ENCODE assay signal across 8 mouse cellular contexts in genomic region chr9:58902869-58903585, GRCm38 (mm10).
A peak's percentile ranks its signal among the peaks of the same experiment; 100 is the strongest.
DNase-seq lines count a peak whose midpoint lies in the region; ATAC-seq and TF ChIP-seq lines count a peak whose summit lies in the region.

No protein-coding gene starts in this region.

- H3K4me3 ChIP-seq in midbrain, embryonic 10.5 days = no peak overlapping the region
- no peak overlapping the region for H3K4me3 ChIP-seq in midbrain, embryonic 13.5 days (replicated peaks)
- H3K4me3 ChIP-seq in midbrain, postnatal 0 days (ENCODE audit: low read depth, low read length) = no peak overlapping the region

- H3K9ac ChIP-seq in midbrain, embryonic 13.5 days (replicated peaks) = no peak overlapping the region
- H3K9ac ChIP-seq in midbrain, postnatal 0 days (replicated peaks; ENCODE audit: low read length, poor library complexity, severe bottlenecking) = no peak overlapping the region

- no peaks in the 10 kb centered on the region for H3K27me3 ChIP-seq in midbrain, embryonic 10.5 days (ENCODE audit: low read depth, poor library complexity, severe bottlenecking)
- H3K27me3 ChIP-seq in midbrain, embryonic 13.5 days = no peaks in the 10 kb centered on the region
- H3K27me3 ChIP-seq in midbrain, postnatal 0 days (ENCODE audit: insufficient read depth, low read length) = no peaks in the 10 kb centered on the region

- H3K27ac ChIP-seq in midbrain, embryonic 10.5 days (replicated peaks) = no peak overlapping the region
- H3K27ac ChIP-seq in midbrain, embryonic 13.5 days = no peak overlapping the region
- H3K27ac ChIP-seq in midbrain, postnatal 0 days (ENCODE audit: low read depth, low read length) = no peak overlapping the region

- WGBS in midbrain, embryonic 10.5 days = 76% methylated on average over 6 of the region's 6 CpGs
- WGBS in midbrain, embryonic 13.5 days = 72% methylated on average over 6 of the region's 6 CpGs
- WGBS in midbrain, postnatal 0 days = 69% methylated on average over 6 of the region's 6 CpGs

- H3K4me1 ChIP-seq in midbrain, embryonic 10.5 days = no peaks in the 10 kb centered on the region
- no peaks in the 10 kb centered on the region for H3K4me1 ChIP-seq in midbrain, embryonic 13.5 days (replicated peaks)
- H3K4me1 ChIP-seq in midbrain, postnatal 0 days (ENCODE audit: insufficient read depth, low read length) = no peaks in the 10 kb centered on the region

- no peaks in the 10 kb centered on the region for H3K9me3 ChIP-seq in midbrain, embryonic 10.5 days (replicated peaks)
- H3K9me3 ChIP-seq in midbrain, embryonic 13.5 days = no peaks in the 10 kb centered on the region
- no peaks in the 10 kb centered on the region for H3K9me3 ChIP-seq in midbrain, postnatal 0 days (ENCODE audit: low read length)

- TF ChIP-seq CTCF in midbrain, postnatal 0 days (IDR thresholded peaks at IDR 0.05) = peak; percentile 86

- peak; percentile 35 for DNase-seq in midbrain, embryonic 10.5 days (ENCODE audit: low spot score)
- DNase-seq in NIH3T3 (ENCODE audit: low read depth) = peak; percentile 81
- peak; percentile 55 to 58 for DNase-seq in cerebellum, adult 18-20 months
- DNase-seq in layer of hippocampus, postnatal 10 days (ENCODE audit: low spot score in 2 of 2) = peak; percentile 51 to 67
- DNase-seq in midbrain, postnatal 0 days (ENCODE audit: low spot score) = peak; percentile 75

- H3K36me3 ChIP-seq in midbrain, embryonic 10.5 days = peaks cover 65% of the 10 kb centered on the region
- H3K36me3 ChIP-seq in midbrain, embryonic 13.5 days = peaks cover 39% of the 10 kb centered on the region
- H3K36me3 ChIP-seq in midbrain, postnatal 0 days (ENCODE audit: insufficient read depth, low read length) = peaks cover 21% of the 10 kb centered on the region

- no peak for ATAC-seq in midbrain, embryonic 13.5 days
- ATAC-seq in frontal cortex, adult (ENCODE audit: low TSS enrichment) = peak; percentile 77; the same call in 1 of the 2 replicates
- ATAC-seq in midbrain, postnatal 0 days (ENCODE audit: low FRiP score) = no peak
- ATAC-seq in erythroblast, adult 5-6 weeks (replicated peaks; ENCODE audit: low FRiP score, poor library complexity, severe bottlenecking) = no peak

- H3K4me2 ChIP-seq in midbrain, embryonic 13.5 days (replicated peaks) = no peak overlapping the region
- H3K4me2 ChIP-seq in midbrain, postnatal 0 days (ENCODE audit: low read depth, low read length, poor library complexity, severe bottlenecking) = no peak overlapping the region
